Mouse (Mus musculus): ENCODE measurements around the gene Atp9a.

Atp9a gene

GRCm38 (mm10) chr2:168601491-168602386 lies 140.5 kb downstream of the Atp9a start, which contains the start of gene Nfatc2:
Gene Nfatc2 (minus strand): TSS chr2:168601657.
- in situ Hi-C loops (cut with MboI, MseI) = no loop called here

- in situ Hi-C loops (cut with MboI, MseI) = no loop called here
These were observed 141.3 kb downstream of the Atp9a start for GRCm38 (mm10) chr2:168600750-168601490.

- in situ Hi-C loops (cut with MboI, MseI) = loop anchor here (25.0 kb wide), 2 partner anchors 633 to 1692 kb away; no protein-coding TSS in a partner anchor
These were observed 146.5 kb downstream of the Atp9a start for GRCm38 (mm10) chr2:168595693-168596092.

- in situ Hi-C loops (cut with MboI, MseI) = loop anchor here (25.0 kb wide), 2 partner anchors 631 to 1694 kb away; no protein-coding TSS in a partner anchor
These were observed 148.5 kb downstream of the Atp9a start for GRCm38 (mm10) chr2:168593676-168594075.

- in situ Hi-C loops (cut with MboI, MseI) = loop anchor here (25.0 kb wide), 2 partner anchors 631 to 1694 kb away; no protein-coding TSS in a partner anchor
These were observed 149.2 kb downstream of the Atp9a start for GRCm38 (mm10) chr2:168593004-168593403.

- in situ Hi-C loops (cut with MboI, MseI) = loop anchor here (25.0 kb wide), 2 partner anchors 629 to 1696 kb away; no protein-coding TSS in a partner anchor
These were observed 151.1 kb downstream of the Atp9a start for GRCm38 (mm10) chr2:168591076-168591475.

GRCm38 (mm10) chr2:168590556-168590955 lies 151.7 kb downstream of the Atp9a start:
- in situ Hi-C loops (cut with MboI, MseI) = loop anchor here (25.0 kb wide), 2 partner anchors 628 to 1697 kb away; no protein-coding TSS in a partner anchor

GRCm38 (mm10) chr2:168590168-168590551 lies 152.0 kb downstream of the Atp9a start:
- in situ Hi-C loops (cut with MboI, MseI) = loop anchor here (25.0 kb wide), 2 partner anchors 628 to 1697 kb away; no protein-coding TSS in a partner anchor

- in situ Hi-C loops (cut with MboI, MseI) = loop anchor here (25.0 kb wide), 2 partner anchors 627 to 1698 kb away; no protein-coding TSS in a partner anchor
These were observed 152.6 kb downstream of the Atp9a start for GRCm38 (mm10) chr2:168589368-168590167.

GRCm38 (mm10) chr2:168588591-168589367 lies 153.4 kb downstream of the Atp9a start:
- in situ Hi-C loops (cut with MboI, MseI) = loop anchor here (25.0 kb wide), 2 partner anchors 626 to 1699 kb away; no protein-coding TSS in a partner anchor

- in situ Hi-C loops (cut with MboI, MseI) = loop anchor here (25.0 kb wide), 2 partner anchors 625 to 1700 kb away; no protein-coding TSS in a partner anchor
These were observed 155.1 kb downstream of the Atp9a start for GRCm38 (mm10) chr2:168587159-168587558.

GRCm38 (mm10) chr2:168586512-168586911 lies 155.7 kb downstream of the Atp9a start:
- in situ Hi-C loops (cut with MboI, MseI) = loop anchor here (25.0 kb wide), 2 partner anchors 624 to 1701 kb away; no protein-coding TSS in a partner anchor

GRCm38 (mm10) chr2:168584857-168585256 lies 157.4 kb downstream of the Atp9a start:
- in situ Hi-C loops (cut with MboI, MseI) = loop anchor here (25.0 kb wide), 2 partner anchors 623 to 1702 kb away; no protein-coding TSS in a partner anchor
